Mouse (Mus musculus): ENCODE data around the gene Hdac4. TPM values are rescaled to one million over a fixed set of nuclear protein-coding genes. Genes with fewer than 3 reads are reported as not detected.

The Hdac4 gene
- total RNA-seq, 1 experiment from 2014 or later: 13.9 TPM

DNA sequence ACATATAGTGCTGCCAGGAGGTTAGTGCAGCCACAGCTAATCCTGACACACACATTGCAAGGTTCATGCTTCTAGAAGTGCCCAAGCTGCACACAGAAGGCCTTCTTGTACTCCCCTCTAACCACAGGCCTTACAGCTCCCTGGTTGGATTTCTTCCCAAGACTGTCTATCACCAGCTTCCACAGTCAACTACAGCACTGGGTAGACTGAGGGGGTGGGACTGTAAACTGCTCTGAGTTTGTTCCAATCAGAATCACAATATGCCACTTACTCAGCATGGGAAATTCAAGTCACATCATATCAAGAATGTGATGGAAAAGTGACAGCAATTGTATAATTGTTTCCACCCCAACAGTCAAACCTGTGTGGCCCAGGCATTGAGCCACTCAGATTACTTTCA is 180.2 kb downstream of the Hdac4 start:
- ATAC-seq (replicated peaks; ENCODE audit: insufficient number of reproducible peaks, low FRiP score, low TSS enrichment, poor library complexity, severe bottlenecking): no peak

DNA sequence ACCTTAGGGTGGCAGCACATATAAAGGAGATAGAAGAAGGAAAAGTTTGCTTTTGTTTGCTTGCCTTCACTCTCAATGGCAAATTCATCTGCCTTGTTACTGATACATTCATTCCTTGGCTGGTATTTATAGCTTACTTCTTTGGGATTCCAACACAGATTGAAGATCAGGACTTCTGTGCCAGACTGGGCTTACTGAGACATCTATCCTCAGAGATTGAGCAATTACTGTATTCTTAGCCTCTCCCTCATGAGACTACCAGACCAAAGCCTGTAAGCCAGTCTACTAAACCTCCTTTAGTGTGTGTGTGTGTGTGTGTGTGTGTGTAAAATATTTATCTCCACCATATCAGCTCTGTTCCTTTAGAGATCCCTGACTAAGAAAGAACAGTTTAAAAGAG is 181.0 kb downstream of the Hdac4 start:
- no peak for ATAC-seq (replicated peaks; ENCODE audit: insufficient number of reproducible peaks, low FRiP score, low TSS enrichment, poor library complexity, severe bottlenecking)

DNA sequence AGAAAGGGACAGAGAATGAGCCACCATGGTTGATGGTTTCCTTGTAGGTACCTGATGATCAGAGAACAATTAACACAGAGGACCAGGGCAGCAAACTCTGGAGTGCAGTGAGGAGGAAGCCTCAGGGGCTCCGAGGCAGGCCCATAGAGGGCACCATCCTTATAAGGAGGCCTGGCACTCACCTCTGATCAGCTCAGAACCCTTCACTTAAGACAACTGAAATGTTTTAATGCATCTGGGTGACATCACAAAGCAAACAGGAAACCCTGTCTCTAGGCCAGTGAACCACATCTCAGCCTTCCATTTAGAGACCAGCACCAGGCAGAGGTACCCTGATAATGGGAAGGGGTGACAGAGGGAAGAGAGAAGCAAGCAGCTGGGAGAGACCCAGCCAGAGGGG is 188.8 kb downstream of the Hdac4 start:
- ATAC-seq (replicated peaks; ENCODE audit: insufficient number of reproducible peaks, low FRiP score, low TSS enrichment, poor library complexity, severe bottlenecking): no peak

DNA sequence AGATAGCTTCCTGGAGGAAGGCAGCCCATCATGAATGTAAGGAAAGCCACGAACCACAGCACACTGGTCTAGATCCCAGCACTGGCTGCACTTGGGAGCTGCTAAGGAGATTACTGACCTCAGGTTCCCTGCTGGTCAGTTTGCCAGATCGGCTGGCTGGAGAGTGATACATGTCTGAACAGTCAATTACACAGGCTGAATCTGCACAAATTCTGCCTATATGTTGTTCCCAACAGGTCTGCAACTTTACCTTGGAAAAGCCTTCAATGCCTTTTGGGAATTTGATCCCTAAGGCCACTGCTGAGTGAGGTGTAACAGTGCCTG is 189.9 kb downstream of the Hdac4 start:
- ATAC-seq (replicated peaks; ENCODE audit: insufficient number of reproducible peaks, low FRiP score, low TSS enrichment, poor library complexity, severe bottlenecking): no peak

DNA sequence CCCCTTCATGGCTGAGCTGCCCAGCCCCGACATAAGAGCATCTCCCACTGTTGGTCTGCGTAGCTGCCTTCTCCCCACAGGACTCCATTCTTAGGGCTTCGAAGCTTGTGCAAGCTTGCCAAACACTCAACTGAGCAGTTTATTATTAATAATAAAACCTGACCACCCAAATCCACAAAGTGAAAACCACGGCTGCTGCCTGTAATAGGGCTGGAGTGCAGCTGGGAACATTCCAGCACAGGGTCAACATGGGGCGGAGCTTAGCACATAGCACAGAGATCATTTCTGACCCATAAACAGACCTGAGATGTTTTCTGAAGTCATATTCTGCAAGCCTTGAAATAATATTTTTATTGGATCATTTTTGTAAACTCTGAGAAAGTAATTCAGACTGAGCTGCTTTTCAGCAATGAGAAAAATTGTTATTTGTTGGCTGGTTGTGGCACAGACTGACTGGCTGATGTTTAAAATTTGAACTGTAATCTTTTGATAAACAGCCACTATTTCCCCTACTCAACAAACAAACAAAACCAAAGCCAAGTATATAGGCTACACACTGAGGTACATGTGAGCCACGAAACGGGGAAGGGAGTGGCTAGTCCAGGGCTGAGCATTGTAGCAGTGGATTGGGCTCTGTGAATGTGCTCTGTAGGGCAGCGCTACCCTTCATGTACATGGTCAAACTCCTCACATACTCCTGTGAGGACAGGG is 190.4 kb downstream of the Hdac4 start:
- ATAC-seq (replicated peaks; ENCODE audit: insufficient number of reproducible peaks, low FRiP score, low TSS enrichment, poor library complexity, severe bottlenecking): no peak

DNA sequence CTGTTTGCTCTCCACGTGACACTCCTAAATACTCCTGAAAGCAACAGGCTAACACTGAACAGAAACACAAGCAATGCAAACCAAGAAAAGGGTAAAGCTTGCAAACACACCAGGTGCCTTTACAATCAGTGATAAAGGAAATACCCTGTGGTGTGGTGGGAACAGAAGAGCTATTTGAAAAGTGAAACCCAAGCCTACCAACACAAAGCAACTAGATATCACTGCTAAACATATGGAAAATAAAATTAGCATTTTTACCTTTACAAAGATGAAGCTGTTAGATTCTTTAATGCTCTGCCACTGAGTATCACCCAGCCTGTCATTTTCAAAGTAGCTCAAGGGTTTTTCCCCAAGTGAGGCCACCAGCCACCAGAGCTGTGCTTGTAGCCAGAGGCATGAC is 191.4 kb downstream of the Hdac4 start:
- ATAC-seq (replicated peaks; ENCODE audit: insufficient number of reproducible peaks, low FRiP score, low TSS enrichment, poor library complexity, severe bottlenecking): no peak

DNA sequence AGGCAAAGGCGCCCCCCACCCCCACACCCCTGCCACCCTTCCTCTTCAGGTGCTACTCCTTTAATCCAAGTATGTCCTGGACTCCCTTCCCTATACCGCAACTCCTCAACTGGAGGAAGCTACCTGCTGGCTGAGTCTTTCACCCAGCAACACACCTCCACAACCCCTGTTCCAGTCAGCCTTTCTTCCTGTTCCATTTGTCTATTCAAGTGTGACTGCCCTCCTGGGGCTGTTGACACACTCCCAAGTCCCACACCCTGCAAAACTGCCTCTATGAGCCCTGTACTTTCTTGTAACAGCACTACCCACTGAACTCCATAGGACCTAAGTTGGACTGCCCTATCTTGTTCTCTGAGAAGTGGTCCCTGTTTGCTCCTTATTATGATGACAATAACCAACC is 195.3 kb downstream of the Hdac4 start:
- no peak for ATAC-seq (replicated peaks; ENCODE audit: insufficient number of reproducible peaks, low FRiP score, low TSS enrichment, poor library complexity, severe bottlenecking)

DNA sequence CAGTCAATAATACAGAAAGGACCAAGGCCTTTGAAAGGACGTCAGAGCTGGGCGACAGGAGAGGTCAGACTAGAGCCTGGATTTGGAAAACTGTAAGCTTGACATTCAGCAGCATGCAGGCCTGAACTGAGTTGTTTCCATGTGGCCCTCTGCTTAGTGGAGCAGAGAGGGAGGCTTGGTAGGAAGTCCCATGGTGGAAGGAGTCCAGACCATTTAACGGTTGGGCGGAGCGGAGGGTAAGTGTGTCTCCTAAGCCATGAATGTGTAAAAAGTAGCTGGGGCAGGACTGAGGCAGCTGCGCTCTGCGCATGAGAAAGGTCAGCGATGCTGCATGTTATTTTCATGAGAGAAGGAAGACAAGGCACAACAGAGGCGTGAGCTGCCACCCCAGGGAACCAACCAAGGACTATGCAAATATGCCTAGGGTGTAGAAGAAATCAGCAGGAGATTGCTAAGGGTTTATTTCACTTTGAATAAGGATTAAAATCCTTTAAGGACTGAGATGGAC is 201.8 kb downstream of the Hdac4 start:
- ATAC-seq (replicated peaks; ENCODE audit: insufficient number of reproducible peaks, low FRiP score, low TSS enrichment, poor library complexity, severe bottlenecking): no peak

DNA sequence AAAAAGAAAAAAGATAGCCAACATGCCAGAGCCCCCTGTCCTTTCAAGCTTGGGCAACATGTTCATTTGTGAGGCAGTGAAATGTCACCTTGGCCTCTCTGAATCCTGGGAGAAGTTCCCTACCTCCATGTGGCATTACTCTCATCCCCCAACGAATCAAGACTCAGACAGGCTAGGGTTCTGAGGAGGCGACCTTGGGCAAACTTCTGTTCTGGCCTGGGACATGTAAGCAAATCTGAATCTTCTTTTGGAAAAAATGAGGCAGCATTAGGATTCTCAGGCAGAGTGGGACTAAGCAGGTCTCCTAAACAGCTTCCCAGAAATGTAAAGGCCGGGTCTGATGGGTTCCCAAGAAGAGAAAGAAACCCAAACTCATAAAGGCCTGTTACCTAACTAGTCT is 202.8 kb downstream of the Hdac4 start:
- no peak for ATAC-seq (replicated peaks; ENCODE audit: insufficient number of reproducible peaks, low FRiP score, low TSS enrichment, poor library complexity, severe bottlenecking)

DNA sequence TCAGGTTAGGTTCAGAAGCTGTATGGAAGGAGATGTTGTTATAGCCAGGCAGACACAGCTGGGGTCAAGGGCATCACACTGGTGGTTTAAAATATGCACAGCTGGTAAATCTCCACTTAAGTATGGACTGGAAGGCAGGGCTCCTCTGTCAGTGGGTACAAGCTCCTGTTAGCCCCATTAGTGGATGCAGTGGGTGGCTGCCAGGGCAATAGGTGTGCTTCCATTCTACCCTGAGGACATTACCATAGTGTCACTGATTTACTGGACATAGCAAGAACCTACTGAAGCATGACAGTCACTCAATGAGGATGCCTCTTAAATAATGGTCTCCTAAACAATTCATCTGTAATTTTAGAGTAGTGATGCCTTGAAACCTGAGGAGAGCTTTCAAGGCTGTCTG is 203.9 kb downstream of the Hdac4 start:
- no peak for ATAC-seq (replicated peaks; ENCODE audit: insufficient number of reproducible peaks, low FRiP score, low TSS enrichment, poor library complexity, severe bottlenecking)

DNA sequence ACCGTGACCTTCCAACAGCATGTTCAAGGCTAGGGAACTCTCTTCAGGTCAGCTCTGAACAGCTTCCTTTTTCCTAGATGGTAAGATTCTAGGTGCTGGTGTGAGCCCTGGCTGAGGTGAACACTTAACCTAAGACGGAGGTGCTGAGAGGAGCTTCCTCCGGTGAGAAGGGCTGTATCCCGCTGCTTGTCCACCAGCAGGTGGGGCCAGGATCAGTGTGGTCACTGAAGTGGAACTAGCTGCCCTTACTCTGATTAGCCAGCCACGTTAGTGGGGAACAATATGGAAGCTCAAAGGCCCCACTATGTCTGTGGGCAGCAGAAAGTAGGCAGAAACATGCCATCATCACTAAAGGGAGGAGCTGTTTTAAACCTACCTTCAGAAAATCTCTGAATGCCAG is 204.6 kb downstream of the Hdac4 start:
- ATAC-seq (replicated peaks; ENCODE audit: insufficient number of reproducible peaks, low FRiP score, low TSS enrichment, poor library complexity, severe bottlenecking): no peak

DNA sequence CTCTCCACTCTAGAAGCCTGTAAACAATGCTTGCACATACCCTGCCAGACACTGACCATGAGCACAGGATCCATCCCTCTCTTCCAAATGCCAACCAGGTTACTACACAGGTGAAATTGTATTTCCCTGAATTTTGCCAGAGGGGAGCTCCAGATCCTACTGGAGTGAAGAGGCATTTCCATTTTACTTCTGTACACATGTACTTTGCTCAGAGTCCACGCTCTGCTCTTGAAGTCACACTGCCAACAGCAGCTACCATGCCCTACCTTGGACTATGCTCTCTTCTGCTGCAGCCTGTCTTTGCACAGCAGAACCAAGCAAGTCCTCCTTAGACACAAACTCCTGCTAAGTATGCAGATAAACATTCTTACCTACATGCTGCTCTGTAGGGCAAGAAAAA is 206.6 kb downstream of the Hdac4 start:
- ATAC-seq (replicated peaks; ENCODE audit: insufficient number of reproducible peaks, low FRiP score, low TSS enrichment, poor library complexity, severe bottlenecking): no peak

DNA sequence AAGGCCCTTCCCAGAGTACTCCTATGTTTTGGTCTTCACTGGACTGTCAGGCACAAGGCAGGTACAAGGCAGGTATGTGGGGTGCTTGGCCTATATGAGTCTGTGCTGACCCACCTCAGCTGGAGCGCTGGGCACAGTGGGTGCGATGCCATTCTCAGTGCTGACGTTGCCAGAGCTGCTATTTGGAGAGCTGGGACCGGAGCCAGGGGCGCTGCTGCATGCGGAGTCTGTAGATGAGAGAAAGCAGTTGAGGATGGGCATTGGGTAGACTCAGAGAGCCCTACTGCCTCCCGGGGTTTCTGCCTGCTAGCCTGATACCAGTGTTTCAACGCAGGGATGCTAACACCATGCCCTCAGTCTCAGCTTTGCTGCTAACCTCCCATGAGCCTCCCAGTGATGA is 208.1 kb downstream of the Hdac4 start:
- ATAC-seq (replicated peaks; ENCODE audit: insufficient number of reproducible peaks, low FRiP score, low TSS enrichment, poor library complexity, severe bottlenecking): no peak

DNA sequence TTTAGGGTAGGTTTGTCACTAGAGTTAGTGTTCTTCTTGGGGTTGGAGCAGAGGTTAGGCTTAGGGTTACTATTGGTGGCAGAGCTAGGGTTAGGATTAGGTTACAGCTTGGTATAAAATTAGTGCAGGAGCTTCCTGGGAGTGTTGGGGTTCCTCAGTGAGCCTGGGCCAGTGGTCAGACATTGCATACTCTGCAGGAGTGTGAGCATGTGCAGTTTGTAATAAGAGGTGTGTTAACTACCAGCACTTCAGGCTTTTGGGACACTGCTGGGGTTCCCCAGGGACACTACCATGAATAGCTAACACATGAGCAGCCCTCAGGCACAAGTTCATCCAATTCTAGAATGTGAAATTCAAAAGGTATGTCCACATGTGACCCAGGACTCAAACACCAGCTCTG is 209.7 kb downstream of the Hdac4 start:
- ATAC-seq (replicated peaks; ENCODE audit: insufficient number of reproducible peaks, low FRiP score, low TSS enrichment, poor library complexity, severe bottlenecking): no peak

DNA sequence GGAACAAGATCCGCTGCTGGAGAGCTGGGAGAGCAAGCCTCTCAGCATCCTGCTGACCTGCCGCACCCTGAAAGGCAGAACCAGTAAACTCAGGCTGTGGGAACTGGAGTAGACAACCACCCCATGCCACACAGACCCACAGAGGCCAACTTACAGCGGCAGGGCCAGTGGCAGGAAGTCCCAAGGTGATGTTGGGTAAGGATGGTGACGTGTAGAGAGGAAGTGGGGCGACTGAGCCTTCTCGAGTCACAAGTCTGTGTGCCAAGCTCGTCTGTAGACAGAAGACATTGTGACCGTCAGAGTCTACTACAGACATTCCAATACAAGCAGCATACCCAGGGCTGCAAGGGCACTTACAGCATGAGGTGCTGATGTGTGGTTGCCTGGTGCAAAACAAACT is 211.0 kb downstream of the Hdac4 start:
- peak; percentile 80 for ATAC-seq (replicated peaks; ENCODE audit: insufficient number of reproducible peaks, low FRiP score, low TSS enrichment, poor library complexity, severe bottlenecking)

DNA sequence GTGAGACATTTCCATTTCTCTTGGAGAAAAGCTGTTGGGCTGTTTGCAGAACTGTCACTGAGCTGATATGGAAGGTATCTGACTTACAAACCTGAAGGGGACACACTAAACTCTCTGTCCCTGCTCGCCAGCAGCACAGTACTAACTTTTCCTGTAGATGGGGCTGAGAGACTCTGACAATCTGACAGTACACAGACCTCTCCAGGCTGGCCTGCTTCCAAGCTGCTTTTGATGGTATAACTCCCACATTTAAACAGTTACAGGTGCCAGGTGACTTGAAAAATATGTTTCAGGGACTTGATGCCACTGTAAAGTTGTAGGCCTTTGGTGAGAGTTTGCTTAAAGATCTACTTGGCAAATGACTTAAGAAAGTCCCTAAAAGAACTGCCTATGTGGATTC is 214.1 kb downstream of the Hdac4 start:
- no peak for ATAC-seq (replicated peaks; ENCODE audit: insufficient number of reproducible peaks, low FRiP score, low TSS enrichment, poor library complexity, severe bottlenecking)

DNA sequence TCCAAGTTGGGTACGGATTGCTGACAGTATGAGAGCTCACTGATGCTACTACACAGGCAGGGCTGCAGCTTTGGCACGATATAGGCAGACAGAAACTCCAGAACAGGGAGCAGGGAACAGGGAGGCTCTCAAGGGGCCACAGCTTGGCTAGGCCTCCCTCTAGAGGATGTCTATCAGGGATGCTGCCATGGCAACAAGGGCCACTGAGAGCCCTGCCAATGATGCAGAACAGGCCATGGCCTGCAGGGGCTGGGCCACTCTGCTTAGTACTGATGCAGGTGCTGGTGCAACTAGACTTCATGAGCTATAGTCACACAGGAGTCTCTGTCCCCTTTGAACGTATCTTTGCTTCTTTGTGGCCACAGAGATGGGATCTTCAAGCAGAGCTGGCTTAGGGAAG is 217.1 kb downstream of the Hdac4 start:
- ATAC-seq (replicated peaks; ENCODE audit: insufficient number of reproducible peaks, low FRiP score, low TSS enrichment, poor library complexity, severe bottlenecking): no peak

DNA sequence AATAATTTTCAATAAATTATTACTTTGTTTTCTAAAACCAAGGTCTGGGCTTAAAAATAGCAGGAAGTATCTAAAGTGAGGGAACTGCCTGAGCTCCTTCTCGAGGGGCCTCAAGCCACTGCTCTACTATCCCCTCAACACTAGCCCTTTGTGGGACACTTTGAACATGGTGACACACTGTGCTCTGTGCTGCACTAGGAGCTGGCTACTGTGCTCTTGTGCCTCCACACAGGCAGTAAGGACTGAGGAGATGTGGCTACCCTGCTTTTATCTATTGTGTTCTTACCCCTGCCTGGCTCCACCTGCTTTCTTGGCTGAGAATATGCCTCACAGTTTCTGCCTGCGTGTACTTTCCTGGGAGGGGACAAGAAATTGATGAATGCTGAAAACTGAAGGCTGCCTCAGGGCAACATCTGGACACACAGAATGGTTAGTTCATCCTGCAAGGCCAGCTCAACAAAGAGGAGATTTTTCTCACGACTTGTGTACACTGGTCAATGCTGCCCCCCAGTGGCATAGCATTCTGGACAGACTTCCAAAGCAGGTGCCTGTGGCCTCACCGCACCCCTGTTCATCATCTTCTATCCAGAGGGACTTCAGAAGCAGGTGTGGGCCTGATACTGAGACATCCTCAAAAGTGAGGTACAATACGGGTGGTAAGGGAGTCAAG is 226.7 kb downstream of the Hdac4 start:
- ATAC-seq (replicated peaks; ENCODE audit: insufficient number of reproducible peaks, low FRiP score, low TSS enrichment, poor library complexity, severe bottlenecking): no peak

DNA sequence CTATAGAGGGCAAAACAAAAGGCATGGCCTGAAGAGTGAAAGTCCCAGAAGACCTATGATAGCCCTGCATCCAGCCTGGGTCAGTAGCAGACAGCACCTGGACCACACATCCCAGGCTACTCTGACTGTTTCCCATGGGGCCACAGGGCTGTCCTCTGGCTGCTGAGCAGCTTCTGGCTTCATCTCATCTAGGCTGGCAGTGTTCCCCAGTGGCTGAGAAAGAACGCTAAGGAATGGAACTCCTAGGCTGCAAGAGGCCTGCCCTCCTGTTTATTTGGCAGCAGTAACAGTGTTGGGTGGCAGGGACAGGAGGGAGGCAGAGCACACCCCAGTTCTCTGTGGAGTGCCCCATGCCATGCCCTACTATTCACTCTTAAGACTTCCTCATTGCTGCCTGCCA is 228.5 kb downstream of the Hdac4 start:
- no peak for ATAC-seq (replicated peaks; ENCODE audit: insufficient number of reproducible peaks, low FRiP score, low TSS enrichment, poor library complexity, severe bottlenecking)

DNA sequence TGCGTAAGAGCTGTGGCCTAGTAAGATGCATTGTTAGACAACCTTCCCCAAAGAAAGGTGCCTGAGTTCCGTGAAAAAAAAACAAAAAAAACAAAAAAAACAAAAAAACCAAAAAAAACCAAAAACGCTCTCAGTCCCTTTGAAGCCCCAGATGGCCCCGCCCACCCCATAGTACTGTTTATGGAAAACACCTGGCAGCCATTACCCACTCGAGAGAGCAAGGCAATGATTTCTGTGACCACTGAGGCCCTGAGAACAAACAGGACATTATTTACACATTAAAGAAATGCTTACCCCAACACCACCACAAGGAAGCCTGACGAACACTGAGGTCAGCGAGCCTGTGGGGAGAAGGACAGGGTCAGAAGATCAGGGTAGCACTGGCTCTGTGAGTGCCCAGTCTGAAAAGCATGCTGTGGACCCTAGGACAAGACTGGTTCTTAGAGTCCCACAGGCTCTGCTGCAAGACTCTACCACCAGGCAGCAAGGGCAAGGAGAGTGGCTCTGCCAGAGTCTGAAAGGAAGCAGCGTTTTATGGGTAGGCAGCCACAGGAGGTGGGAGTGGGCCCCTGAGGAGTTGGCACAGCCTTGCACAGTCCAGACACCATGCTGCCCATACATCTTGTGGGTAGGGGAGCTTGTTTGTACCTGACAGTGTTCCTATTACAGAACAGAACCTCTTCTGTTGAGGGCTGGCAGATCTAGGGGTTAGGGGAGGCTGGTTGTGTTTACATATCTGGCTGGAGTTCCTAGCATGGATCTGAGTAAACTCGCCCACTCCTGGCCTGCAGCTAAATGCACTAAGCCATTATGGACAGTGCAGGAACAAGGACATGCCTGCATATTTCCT is 230.8 kb downstream of the Hdac4 start:
- ATAC-seq (replicated peaks; ENCODE audit: insufficient number of reproducible peaks, low FRiP score, low TSS enrichment, poor library complexity, severe bottlenecking): no peak
